Mouse (Mus musculus): ENCODE results near the gene Prss57. TPM values are rescaled to one million over a fixed set of nuclear protein-coding genes. Genes with fewer than 3 reads are reported as not detected.

The Prss57 gene
- polyA plus RNA-seq, 1 experiment from 2014 or later = 0.04 TPM

DNA sequence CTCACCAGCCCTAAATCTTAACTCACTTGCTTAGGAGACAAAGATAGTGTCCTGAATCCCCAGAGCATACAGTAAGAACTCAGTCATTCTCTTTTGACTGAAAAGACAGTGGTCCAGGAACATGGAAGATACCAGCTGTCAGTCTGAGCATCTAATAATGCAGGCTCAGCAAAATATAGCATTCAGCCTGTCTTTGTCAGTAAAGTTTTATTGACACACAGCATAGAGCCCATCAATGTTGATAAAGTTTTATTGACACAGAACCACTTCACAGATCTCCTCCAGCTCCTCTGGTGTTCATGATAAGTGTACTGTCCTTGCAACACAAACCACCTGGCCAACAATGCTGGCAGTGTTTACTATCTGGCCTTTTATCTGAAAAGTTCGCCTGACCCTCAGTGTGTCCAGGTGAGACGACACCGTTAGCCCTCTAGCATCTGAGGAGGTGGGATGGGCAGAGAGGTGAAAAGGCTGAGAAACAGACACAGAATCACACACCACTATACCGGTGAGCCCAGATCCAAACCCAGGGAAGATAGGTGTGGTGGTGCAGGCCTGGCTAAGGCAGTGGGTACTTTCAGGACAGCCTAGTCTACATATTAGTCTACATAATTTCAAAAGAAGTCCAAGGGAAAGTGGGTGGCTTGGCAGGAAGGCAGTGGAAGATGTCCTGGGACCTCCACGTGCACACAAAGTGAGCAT lies 1.7 kb upstream of the Prss57 start:
- H3K36me3 ChIP-seq (ENCODE audit: insufficient read depth, low read length) = no peaks in the 10 kb centered on the region
- WGBS = 87% methylated on average over 5 of the region's 5 CpGs
- no peak for TF ChIP-seq CTCF (IDR thresholded peaks at IDR 0.05; ENCODE audit: low read depth)
- H3K4me3 ChIP-seq (replicated peaks; ENCODE audit: low read depth, low read length) = peak overlapping the region; percentile 83; the same call in 1 of the 2 replicates
- 0 out of 2 replicates have a peak overlapping the region, but pooled peaks have one; percentile 90 for H3K9ac ChIP-seq (ENCODE audit: low read depth, low read length)
- H3K4me2 ChIP-seq (ENCODE audit: low read length) = peak overlapping the region; percentile 96; the same call in 1 of the 2 replicates
- ATAC-seq (replicated peaks; ENCODE audit: low FRiP score, low read depth) = no peak
- H3K27me3 ChIP-seq (ENCODE audit: insufficient read depth, low read length) = no peaks in the 10 kb centered on the region
- H3K27ac ChIP-seq = peak overlapping the region; percentile 64
- no peak for DNase-seq (ENCODE audit: low spot score)
- no peaks in the 10 kb centered on the region for H3K9me3 ChIP-seq (replicated peaks; ENCODE audit: low read length)
- H3K4me1 ChIP-seq (replicated peaks; ENCODE audit: insufficient read depth, low read length) = peaks cover 15% of the 10 kb centered on the region

DNA sequence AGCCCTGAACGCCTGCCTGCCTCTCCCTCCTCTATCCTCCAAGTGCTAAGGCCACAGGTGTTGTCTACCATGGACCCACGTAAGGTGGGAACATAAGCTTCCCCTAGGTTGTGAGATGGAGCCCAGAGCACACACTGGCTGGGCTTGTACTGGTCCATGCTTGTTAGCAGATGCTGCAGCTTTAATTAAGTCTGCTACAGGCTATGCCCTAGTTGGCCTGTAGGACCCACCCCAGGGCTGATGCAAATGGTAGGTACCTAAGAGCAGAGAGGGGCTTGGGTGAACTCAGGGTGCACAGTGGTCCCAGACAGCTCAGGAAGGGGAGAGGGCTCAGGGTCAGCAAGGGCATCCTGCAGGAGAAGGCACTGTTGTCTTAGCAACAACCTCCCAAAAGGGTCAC lies 1.2 kb downstream of the Prss57 start:
- peaks cover 8% of the 10 kb centered on the region; the same call in 1 of the 2 replicates for H3K4me1 ChIP-seq (replicated peaks; ENCODE audit: insufficient read depth, low read length)
- H3K4me2 ChIP-seq (ENCODE audit: low read length) = no peak overlapping the region
- no peaks in the 10 kb centered on the region for H3K36me3 ChIP-seq (ENCODE audit: insufficient read depth, low read length)
- no peak for TF ChIP-seq CTCF (IDR thresholded peaks at IDR 0.05; ENCODE audit: low read depth)
- no peaks in the 10 kb centered on the region for H3K9me3 ChIP-seq (replicated peaks; ENCODE audit: low read length)
- H3K4me3 ChIP-seq (replicated peaks; ENCODE audit: low read depth, low read length) = no peak overlapping the region
- WGBS = 70% methylated on average over 2 of the region's 2 CpGs
- H3K27ac ChIP-seq = no peak overlapping the region
- ATAC-seq (replicated peaks; ENCODE audit: low FRiP score, low read depth) (no peak), DNase-seq (ENCODE audit: low spot score) (no peak)
- no peak overlapping the region for H3K9ac ChIP-seq (ENCODE audit: low read depth, low read length)
- H3K27me3 ChIP-seq (ENCODE audit: insufficient read depth, low read length) = no peaks in the 10 kb centered on the region

DNA sequence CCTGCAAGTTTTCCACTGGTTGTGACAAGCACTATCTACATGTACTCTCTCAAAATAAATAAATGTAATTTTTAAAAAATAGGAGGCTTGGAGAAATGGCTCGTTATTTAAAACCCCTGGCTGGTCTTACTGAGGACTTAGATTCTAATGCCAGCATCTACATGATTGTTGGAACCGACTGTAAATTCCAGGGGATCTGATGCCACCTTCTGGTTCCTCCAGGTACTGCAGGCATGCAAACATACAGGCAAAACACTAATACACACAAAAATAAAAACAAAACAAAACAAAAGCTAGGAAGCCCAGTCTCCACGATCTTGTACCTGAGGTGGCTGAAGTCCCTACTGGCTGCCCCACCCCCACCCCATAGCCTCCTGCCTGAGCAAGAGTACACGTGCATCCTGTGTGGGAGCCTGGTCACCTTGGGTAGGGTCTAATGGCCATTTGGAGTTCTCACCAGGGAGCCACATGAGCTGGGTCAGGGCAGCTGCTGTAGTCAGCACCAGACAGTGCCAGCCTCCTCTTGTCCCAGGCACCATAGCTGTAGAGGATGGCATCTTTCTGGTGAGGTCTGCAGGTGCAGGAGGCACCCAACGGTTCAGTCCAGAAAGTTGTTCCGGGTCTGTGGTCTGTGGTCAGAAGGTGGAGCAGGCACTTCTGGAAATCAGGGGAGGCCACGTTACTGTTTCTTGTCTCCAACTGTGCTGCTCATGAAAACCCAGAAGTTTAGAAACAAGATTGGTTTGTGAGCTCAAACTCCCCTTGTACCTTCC lies 2.2 kb downstream of the Prss57 start:
- Histone ChIP-seq H3K27ac (no peak overlapping the region), H3K27me3 (ENCODE audit: insufficient read depth, low read length) (no peaks in the 10 kb centered on the region), H3K4me2 (ENCODE audit: low read length) (no peak overlapping the region), H3K36me3 (ENCODE audit: insufficient read depth, low read length) (no peaks in the 10 kb centered on the region), H3K4me3 (replicated peaks; ENCODE audit: low read depth, low read length) (no peak overlapping the region), H3K9me3 (replicated peaks; ENCODE audit: low read length) (no peaks in the 10 kb centered on the region), H3K4me1 (replicated peaks; ENCODE audit: insufficient read depth, low read length) (0 out of 2 replicates have a peak, but pooled peaks cover 7% of the 10 kb centered on the region), H3K9ac (ENCODE audit: low read depth, low read length) (no peak overlapping the region)
- 32% methylated on average over 7 of the region's 7 CpGs for WGBS
- peak; percentile 92 for TF ChIP-seq CTCF (IDR thresholded peaks at IDR 0.05; ENCODE audit: low read depth)
- DNase-seq (ENCODE audit: low spot score) = peak; percentile 85
- no peak for ATAC-seq (replicated peaks; ENCODE audit: low FRiP score, low read depth)

DNA sequence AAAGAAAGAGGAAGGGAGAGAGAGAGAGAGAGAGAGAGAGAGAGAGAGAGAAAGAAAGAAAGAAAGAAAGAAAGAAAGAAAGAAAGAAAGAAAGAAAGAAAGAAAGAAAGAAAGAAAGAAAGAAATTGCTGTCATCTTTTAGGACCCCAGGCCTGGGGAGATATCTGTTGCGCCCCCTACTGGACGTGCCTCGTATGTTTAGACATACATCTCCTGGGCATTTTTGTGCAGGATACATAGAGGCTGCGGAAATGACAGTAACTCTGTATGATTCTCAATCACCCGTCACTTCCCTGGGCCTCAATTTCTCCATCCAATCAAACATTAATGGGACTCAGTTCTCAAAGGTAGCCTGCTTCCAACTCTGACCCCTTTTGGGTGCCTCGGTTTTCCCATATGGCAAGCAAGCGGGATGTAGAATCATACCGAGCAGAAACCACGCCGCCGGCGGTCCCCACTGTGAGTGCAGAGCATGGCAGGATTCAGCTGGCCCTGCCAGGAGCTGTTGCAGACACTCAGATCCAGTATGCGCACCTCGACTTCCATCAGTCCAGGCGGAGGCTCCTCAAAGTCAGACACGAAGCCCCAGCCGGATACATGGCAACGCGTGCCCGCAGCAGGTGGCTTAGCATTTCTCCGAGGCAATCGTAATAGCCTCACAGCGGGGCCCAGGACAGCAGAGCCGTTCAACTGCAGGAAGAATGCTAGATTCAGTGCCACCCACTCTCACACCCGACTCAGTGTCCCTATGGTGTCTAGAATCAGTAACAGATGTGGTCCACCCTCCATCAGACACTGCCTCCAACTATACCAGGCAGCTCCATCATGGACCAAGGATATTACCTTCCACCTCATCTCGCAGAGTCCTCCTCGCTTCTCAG lies 6.6 kb downstream of the Prss57 start:
- H3K4me3 ChIP-seq (replicated peaks; ENCODE audit: low read depth, low read length) = no peak overlapping the region
- WGBS = 52% methylated on average over 27 of the region's 27 CpGs
- peak; percentile 65 for TF ChIP-seq CTCF (IDR thresholded peaks at IDR 0.05; ENCODE audit: low read depth)
- H3K27ac ChIP-seq = no peak overlapping the region
- H3K9ac ChIP-seq (ENCODE audit: low read depth, low read length) = no peak overlapping the region
- DNase-seq (ENCODE audit: low spot score) = no peak
- H3K27me3 ChIP-seq (ENCODE audit: insufficient read depth, low read length) = no peaks in the 10 kb centered on the region
- no peaks in the 10 kb centered on the region for H3K9me3 ChIP-seq (replicated peaks; ENCODE audit: low read length)
- no peaks in the 10 kb centered on the region for H3K36me3 ChIP-seq (ENCODE audit: insufficient read depth, low read length)
- no peak for ATAC-seq (replicated peaks; ENCODE audit: low FRiP score, low read depth)
- peaks cover 7% of the 10 kb centered on the region; the same call in 1 of the 2 replicates for H3K4me1 ChIP-seq (replicated peaks; ENCODE audit: insufficient read depth, low read length)
- no peak overlapping the region for H3K4me2 ChIP-seq (ENCODE audit: low read length)

DNA sequence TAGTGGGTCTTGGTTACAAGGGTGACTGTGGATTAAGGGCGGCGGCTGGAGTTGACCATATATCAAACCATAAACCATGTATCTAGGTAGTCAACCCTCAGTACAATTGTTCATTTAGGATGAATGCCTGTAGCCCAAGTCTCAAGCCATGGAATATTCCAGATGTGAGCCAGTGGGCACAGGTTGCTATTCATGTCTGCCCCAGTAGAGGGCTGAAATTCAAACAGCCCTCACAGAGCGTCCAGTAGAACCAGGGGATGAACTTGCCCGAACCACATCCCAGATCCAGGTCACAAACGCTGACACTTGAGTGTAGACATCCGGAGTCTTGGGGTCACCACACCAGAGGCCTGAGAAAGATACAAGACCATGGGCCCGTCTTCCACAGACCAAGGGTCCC lies 7.7 kb downstream of the Prss57 start:
- peak; percentile 46 for DNase-seq (ENCODE audit: low spot score)
- Histone ChIP-seq H3K4me1 (replicated peaks; ENCODE audit: insufficient read depth, low read length) (peaks cover 18% of the 10 kb centered on the region; the same call in 1 of the 2 replicates), H3K27me3 (ENCODE audit: insufficient read depth, low read length) (no peaks in the 10 kb centered on the region), H3K4me2 (ENCODE audit: low read length) (no peak overlapping the region), H3K36me3 (ENCODE audit: insufficient read depth, low read length) (no peaks in the 10 kb centered on the region), H3K27ac (no peak overlapping the region), H3K9me3 (replicated peaks; ENCODE audit: low read length) (no peaks in the 10 kb centered on the region), H3K9ac (ENCODE audit: low read depth, low read length) (no peak overlapping the region), H3K4me3 (replicated peaks; ENCODE audit: low read depth, low read length) (no peak overlapping the region)
- WGBS = 55% methylated on average over 7 of the region's 7 CpGs
- peak; percentile 57 for TF ChIP-seq CTCF (IDR thresholded peaks at IDR 0.05; ENCODE audit: low read depth)
- ATAC-seq (replicated peaks; ENCODE audit: low FRiP score, low read depth) = no peak

DNA sequence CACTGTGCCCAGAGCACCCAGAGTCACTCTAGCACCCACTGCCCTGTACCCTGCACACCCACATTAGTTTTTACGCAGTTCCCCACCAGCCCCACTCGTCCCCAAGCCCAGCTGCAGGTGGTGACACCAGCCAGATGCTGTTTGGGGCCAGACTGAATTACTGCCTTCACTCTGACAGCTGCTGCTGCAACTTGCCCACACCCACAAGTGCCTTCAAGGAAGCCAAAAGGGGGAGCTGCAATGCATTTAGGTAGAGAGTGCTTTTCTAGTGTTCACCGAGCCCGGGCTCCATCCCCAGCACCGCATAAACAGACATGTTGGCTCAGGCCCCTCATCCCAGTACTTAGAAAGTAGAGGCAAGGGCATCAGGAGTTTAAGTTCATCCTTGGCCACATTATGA lies 8.8 kb downstream of the Prss57 start:
- 56% methylated on average over 5 of the region's 5 CpGs for WGBS
- Histone ChIP-seq H3K9me3 (replicated peaks; ENCODE audit: low read length) (no peaks in the 10 kb centered on the region), H3K36me3 (ENCODE audit: insufficient read depth, low read length) (no peaks in the 10 kb centered on the region), H3K4me3 (replicated peaks; ENCODE audit: low read depth, low read length) (no peak overlapping the region), H3K27me3 (ENCODE audit: insufficient read depth, low read length) (no peaks in the 10 kb centered on the region), H3K4me2 (ENCODE audit: low read length) (no peak overlapping the region), H3K4me1 (replicated peaks; ENCODE audit: insufficient read depth, low read length) (peaks cover 21% of the 10 kb centered on the region; the same call in 1 of the 2 replicates), H3K27ac (no peak overlapping the region), H3K9ac (ENCODE audit: low read depth, low read length) (no peak overlapping the region)
- ATAC-seq (replicated peaks; ENCODE audit: low FRiP score, low read depth) (no peak), DNase-seq (ENCODE audit: low spot score) (no peak)
- TF ChIP-seq CTCF (IDR thresholded peaks at IDR 0.05; ENCODE audit: low read depth) = no peak
